Mouse (Mus musculus) cerebellum, postnatal 4 days (tissue): Measurements from ENCODE around the gene Tmprss13.

Experiments used
- DNase-seq, 2 experiments: peaks; one replicate each; pipeline ENCODE4 v3.0.0; 2022; ENCODE audit warnings: low spot score in 2 of 2, mixed read lengths in 1 of 2

The Tmprss13 gene

DNA sequence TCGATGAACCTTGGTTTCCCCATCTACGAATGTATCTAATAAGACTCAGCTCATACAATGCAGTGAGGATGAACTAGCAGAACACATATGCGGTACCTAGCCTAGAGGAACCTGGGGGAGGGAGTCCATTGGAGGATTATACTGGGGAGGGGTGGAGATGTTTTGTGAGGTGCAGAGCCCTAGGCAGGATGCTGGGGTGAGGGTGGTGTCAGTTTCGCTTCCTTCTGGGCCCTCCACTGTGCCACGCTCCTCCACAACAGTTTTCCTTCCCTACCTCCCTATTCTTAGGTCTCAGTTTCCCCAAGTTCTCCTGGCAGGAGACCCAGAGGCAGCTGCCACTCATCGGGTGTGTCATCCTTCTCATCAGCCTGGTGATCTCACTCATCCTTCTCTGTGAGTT is 10.7 kb downstream of the Tmprss13 start:
- DNase-seq, result no peak

- DNase-seq, result no peak
Measured at GRCm38 (mm10) chr9:45337406-45337805, 18.5 kb downstream of the Tmprss13 start.

- DNase-seq, result no peak
Measured at GRCm38 (mm10) chr9:45343066-45343465, 24.2 kb downstream of the Tmprss13 start.

DNA sequence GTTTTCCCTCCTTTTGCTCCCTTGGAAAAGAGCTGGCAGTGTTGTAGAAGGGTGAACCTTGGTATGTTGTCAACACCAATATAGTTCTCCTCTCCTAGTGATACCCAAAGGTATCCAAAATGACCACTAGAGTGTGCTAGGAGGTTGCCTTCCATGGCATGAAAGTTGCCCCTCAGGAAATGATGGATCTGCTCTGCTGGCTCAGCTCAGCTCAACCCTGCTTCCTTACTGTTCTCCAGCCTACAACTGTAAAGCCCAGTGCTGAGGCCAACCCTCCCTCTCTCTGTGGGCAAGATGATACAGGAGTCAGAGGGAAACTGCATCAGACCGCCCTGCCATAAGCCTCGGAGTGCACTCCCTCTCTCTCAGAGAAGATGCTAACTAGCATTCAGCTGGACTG is 26.6 kb downstream of the Tmprss13 start:
- peak in 1 of 2 experiments; percentile 47 for DNase-seq

- DNase-seq, result peak in 1 of 2 experiments; percentile 53
Measured at GRCm38 (mm10) chr9:45346276-45346675, 27.4 kb downstream of the Tmprss13 start.

DNA sequence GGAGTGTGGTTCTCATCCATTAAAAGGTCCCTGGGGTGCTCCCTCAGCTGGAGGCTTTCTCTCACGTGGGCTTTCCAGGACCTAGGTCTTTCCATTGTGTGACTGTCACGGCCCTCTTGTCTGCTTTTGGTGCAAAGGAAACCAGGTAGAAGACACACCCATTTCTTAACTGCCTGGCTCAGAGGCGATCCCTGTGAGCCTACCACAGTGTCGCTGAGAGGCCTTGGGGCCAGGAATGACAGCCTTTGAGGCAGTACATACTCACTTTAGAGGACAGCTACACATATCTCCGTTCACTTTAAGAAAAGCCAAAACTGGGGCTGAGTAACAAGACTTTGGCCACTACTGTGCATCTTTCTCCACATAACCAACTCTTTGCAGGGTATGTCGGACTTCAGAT is 29.7 kb downstream of the Tmprss13 start:
- DNase-seq, result no peak

DNA sequence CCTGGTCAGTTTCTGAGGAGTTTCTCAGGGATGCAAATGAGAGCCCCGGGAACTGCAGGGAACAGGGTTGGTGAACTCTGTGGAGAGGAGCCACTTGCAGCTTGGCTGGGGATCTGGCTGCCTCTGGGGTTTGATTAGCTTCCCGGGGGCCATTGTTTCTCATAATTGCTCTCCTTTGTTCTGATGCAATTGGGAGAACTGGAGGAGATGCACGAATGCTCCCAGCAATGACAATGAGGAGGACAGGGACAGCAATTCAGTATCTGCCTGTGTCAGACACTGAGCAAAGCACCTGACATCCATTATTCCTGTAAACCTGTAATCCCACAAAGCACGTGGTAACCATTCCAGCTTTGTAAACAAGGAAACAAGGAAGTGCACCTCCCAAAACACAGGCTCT is 30.3 kb downstream of the Tmprss13 start:
- DNase-seq, result no peak

- no peak for DNase-seq
Measured at GRCm38 (mm10) chr9:45349851-45350250, 31.0 kb downstream of the Tmprss13 start.

GRCm38 (mm10) chr9:45355192-45355591 is 36.3 kb downstream of the Tmprss13 start:
- DNase-seq, result no peak

DNA sequence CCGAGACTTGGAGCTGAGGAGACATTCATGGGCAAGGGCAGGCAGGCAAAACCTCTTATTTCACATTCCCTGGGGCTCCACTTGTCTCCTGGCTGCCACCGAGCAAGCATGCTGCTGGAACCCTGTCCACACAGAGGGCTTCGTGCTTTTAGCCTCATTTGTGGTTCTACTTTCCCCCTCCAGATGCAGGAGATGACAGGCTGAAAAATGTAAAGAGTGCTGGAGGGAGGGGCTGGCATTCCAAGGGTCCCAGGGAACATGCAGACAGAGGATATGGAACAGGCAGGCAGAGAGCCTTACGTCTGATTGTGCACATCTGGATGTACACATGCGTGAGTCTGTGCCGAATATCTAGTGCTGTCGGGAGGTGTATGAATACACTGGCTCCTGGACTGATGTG is 39.5 kb downstream of the Tmprss13 start:
- DNase-seq, result no peak

GRCm38 (mm10) chr9:45362051-45362461 is 43.2 kb downstream of the Tmprss13 start:
- DNase-seq, result no peak

DNA sequence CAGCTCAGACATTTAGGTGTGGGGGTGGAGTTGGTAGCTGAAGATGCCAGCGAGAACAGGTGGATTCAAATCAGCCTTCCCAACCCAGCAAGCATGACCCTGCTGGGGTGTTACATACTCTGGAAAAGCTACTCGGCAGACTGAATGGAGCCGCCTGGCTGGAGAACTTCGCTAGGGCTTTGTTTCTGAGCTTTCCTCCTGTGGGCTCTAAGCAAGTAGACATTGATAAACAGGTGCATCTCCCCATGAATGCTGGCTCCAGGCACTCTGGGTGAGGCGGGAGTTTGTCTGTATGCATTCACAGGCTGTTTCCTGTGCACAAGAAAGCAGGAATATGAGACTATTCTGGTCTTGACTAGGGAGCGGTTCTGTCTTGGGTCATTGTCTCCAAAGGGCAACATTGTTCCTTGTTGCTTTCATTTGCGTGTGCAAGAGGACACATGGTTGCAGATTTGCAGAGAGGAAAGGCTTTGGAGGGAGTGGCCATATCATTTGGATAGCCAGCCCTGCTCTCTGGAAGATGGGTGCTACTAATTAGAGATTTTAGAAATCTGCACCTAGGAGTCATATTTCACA is 44.8 kb downstream of the Tmprss13 start:
- DNase-seq, result no peak

- no peak for DNase-seq
Measured at GRCm38 (mm10) chr9:45367716-45368115, 48.8 kb downstream of the Tmprss13 start.

GRCm38 (mm10) chr9:45368341-45368901 is 49.5 kb downstream of the Tmprss13 start:
- no peak for DNase-seq

DNA sequence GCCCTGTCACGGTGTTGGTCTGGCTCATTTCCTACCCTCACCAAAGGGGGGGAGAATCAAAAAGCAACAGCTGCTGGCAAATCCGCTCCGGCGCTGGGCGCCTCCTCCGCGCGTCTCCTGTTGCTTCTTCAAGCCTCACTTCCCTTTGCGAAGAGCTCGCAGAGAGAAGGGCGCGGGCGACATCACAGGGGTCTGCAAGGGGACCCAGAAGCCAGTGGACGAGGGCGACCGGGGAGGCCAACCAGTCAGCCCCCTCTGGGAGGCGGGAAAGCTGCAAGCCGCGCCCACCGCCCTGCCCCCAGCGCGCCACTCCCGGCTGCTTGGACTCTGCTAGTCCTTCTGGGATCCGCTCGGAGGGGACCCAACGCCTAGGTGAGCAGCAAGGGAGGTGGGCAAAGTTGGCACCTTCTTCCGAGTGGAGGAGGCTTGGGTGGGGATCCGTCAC is 51.2 kb downstream of the Tmprss13 start, which contains the start of gene Fxyd6:
Gene Fxyd6, plus strand, starts transcription at position 69 of the 445 bp plus-strand sequence.
- DNase-seq, result peak; percentile 46 to 72

GRCm38 (mm10) chr9:45370616-45371336 is 51.9 kb downstream of the Tmprss13 start:
- peak in 1 of 2 experiments; percentile 22 for DNase-seq

- peak in 1 of 2 experiments; percentile 37 for DNase-seq
Measured at GRCm38 (mm10) chr9:45371337-45371707, 52.4 kb downstream of the Tmprss13 start.

- DNase-seq, result no peak
Measured at GRCm38 (mm10) chr9:45373896-45374295, 55.0 kb downstream of the Tmprss13 start.

DNA sequence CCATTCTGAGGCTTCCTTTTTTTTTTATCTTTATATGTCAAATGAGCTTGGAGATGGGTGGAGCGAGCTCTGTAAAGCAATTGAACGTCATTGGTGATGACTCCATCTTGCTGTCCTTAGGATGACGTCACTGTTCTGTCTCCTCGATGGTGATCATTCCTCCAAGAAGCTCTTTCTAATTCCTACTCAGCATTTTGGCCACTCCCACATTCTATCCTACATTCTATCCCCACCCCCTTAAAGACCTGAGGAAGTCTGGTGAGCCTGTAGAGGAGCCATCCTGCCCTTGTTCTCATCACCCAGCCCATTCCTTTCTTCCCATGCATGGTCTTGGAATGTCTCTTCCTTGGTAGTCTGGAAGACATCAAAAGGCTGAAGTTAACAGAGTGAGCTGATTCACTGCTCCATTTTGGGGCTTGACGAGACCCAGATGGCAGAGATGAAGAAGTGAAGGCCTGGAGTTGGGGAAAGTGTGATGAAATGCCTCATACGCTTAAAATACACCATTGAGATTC is 56.1 kb downstream of the Tmprss13 start:
- no peak for DNase-seq

DNA sequence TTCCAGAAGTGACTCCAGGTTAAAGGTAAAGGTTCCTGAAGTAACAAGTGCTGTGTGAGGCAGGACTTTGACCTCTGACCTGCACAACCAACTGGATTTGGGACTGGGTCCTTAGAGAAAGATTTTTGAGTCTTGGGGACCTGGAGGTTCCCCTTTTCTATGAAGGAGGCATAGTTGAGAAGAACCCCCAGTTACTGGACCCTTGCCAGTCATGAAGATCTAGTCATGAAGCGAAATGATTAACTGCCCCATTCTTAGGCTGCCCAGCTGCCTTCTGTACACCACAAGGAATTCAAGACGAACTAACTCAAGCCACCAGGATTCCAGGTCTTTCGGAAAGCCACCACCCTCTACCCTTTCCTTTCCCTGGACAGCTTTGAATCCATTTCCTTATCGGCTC is 57.5 kb downstream of the Tmprss13 start:
- DNase-seq, result no peak

DNA sequence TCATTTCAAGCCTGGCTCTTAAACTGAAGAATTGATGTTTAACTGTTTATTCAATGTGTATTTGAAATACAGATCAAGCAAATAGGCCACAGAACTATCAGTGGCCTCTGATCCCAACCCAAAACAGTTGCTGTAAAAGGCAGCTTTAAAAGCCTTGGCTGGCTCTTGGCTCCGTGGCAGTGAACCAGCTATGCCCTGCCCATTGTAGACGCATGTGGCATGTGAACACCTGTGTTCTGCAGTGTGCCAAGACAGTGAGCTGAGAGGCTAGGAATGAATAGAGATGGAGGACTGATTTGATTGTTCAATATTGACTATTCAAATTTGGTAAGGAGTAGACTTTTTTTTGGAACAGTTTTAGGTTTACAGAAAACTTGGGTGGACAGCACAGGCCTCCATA is 58.0 kb downstream of the Tmprss13 start:
- no peak for DNase-seq

- peak in 1 of 2 experiments; percentile 68 for DNase-seq
Measured at GRCm38 (mm10) chr9:45380411-45381251, 61.7 kb downstream of the Tmprss13 start.
